Mouse (Mus musculus) embryonic stem cell, embryonic (primary cell): ENCODE results near the gene Rsrc2.

Experiments used
- CTCF ChIA-PET, 4 experiments: fragments of 300-600 bp in 2 of 4; fragments of 350-600 bp in 2 of 4; sonication (Branson Sonifier 250); formaldehyde crosslinking; loops; one replicate each; lab custom pipeline; 2022; ENCODE audit warnings: inconsistent platforms in 2 of 4; lab: Charles Lee
- POLR2A ChIA-PET, 4 experiments: fragments of 300-600 bp in 2 of 4; fragments of 350-600 bp in 2 of 4; sonication (Branson Sonifier 250); formaldehyde crosslinking; loops; one replicate each; lab custom pipeline; 2022; ENCODE audit warnings: antibody characterized with exemption in 4 of 4, inconsistent platforms in 1 of 4; lab: Charles Lee

The Rsrc2 gene

DNA sequence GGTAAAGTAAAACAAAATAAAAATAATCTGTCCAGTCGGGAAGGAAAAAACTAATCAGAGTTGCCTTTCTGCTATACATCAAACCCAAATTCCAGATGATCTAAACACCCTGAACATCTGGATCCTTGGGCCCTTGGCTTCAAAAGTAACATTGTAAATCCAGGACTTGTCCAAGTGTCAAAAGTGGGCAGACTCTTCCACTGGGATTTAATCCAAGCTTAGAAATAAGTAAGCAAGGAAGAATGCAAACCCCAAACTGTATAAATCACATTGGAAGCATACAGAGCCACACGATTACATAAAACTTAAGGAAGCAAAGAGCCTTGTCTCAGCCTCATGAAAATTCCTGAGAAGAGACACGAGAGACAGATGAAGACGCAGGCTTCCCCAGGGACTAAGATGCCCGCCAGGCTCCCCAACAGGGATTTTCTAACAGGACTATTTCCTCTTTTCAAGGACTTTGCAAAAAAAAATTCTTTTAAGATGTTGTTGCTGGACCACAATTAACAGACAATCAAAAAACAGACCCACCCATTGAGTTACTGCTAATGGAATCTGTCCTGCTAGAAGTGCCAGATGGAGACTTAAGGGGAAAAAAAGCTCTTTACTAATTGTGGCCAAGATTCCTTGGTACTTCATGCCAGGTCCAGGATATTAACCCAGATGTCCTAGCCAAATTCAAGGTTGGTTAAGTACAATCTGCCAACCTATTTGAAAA is 69.5 kb downstream of the Rsrc2 start:
- POLR2A ChIA-PET, result no interaction called here
- CTCF ChIA-PET, result interaction anchor here in 2 of 4 experiments (0.6 kb wide), 3 partner anchors 11 to 64 kb away, joined by 3 to 12 read pairs (median 10); no protein-coding TSS in a partner anchor

GRCm38 (mm10) chr5:123679106-123679505 is 70.1 kb downstream of the Rsrc2 start:
- ChIA-PET POLR2A (interaction anchor here in 1 of 4 experiments (0.7 kb wide), 1 partner anchor 51 kb away, joined by 3 read pairs; no protein-coding TSS in a partner anchor), CTCF (interaction anchor here in 2 of 4 experiments (0.6 kb wide), 3 partner anchors 10 to 563 kb away, joined by 3 to 5 read pairs (median 3); no protein-coding TSS in a partner anchor)
